Mouse (Mus musculus): Measurements from ENCODE around the gene Ddx31. TPM values are rescaled to one million over a fixed set of nuclear protein-coding genes. Genes with fewer than 3 reads are reported as not detected.
A peak's percentile ranks its signal among the peaks of the same experiment; 100 is the strongest.

Gene Ddx31
- total RNA-seq, 2 experiments from 2014 or later: 7.3 to 7.8 TPM

- no peak for DNase-seq
These were observed 23.7 kb downstream of the Ddx31 start for GRCm38 (mm10) chr2:28863857-28864256.

GRCm38 (mm10) chr2:28867495-28867894 is 27.3 kb downstream of the Ddx31 start:
- no peak for DNase-seq

GRCm38 (mm10) chr2:28875554-28875953 is 35.3 kb downstream of the Ddx31 start:
- no peak for DNase-seq

GRCm38 (mm10) chr2:28881275-28881674 is 41.1 kb downstream of the Ddx31 start:
- DNase-seq: peak; percentile 48

GRCm38 (mm10) chr2:28882047-28882446 is 41.8 kb downstream of the Ddx31 start:
- DNase-seq: no peak

- DNase-seq: peak; percentile 14
These were observed 42.8 kb downstream of the Ddx31 start for GRCm38 (mm10) chr2:28882826-28883485.

- no peak for DNase-seq
These were observed 44.7 kb downstream of the Ddx31 start for GRCm38 (mm10) chr2:28884914-28885313.

GRCm38 (mm10) chr2:28892796-28893195 is 52.6 kb downstream of the Ddx31 start:
- no peak for DNase-seq

GRCm38 (mm10) chr2:28893526-28893925 is 53.3 kb downstream of the Ddx31 start:
- DNase-seq: no peak

- DNase-seq: no peak
These were observed 55.7 kb downstream of the Ddx31 start for GRCm38 (mm10) chr2:28895876-28896275.

GRCm38 (mm10) chr2:28897340-28897899 is 57.2 kb downstream of the Ddx31 start:
- no peak for DNase-seq

GRCm38 (mm10) chr2:28902291-28902690 is 62.1 kb downstream of the Ddx31 start:
- no peak for DNase-seq

GRCm38 (mm10) chr2:28903871-28904270 is 63.7 kb downstream of the Ddx31 start:
- peak; percentile 41 for DNase-seq

GRCm38 (mm10) chr2:28904786-28905185 is 64.6 kb downstream of the Ddx31 start:
- DNase-seq: peak; percentile 44

GRCm38 (mm10) chr2:28905561-28905960 is 65.4 kb downstream of the Ddx31 start:
- peak; percentile 47 for DNase-seq

- DNase-seq: no peak
These were observed 67.6 kb downstream of the Ddx31 start for GRCm38 (mm10) chr2:28907691-28908388.

- DNase-seq: peak; percentile 61
These were observed 68.4 kb downstream of the Ddx31 start for GRCm38 (mm10) chr2:28908389-28909153.

GRCm38 (mm10) chr2:28909186-28909817 is 69.1 kb downstream of the Ddx31 start:
- no peak for DNase-seq

GRCm38 (mm10) chr2:28909818-28910710 is 69.9 kb downstream of the Ddx31 start:
- no peak for DNase-seq

GRCm38 (mm10) chr2:28910877-28911276 is 70.7 kb downstream of the Ddx31 start:
- DNase-seq: no peak
